Mouse (Mus musculus) right cerebral cortex, postnatal 36 days (tissue): Measurements from ENCODE around the gene Rasl10b.

Experiments
- DNase-seq, 2 experiments: peaks; one replicate each; pipeline ENCODE4 v3.0.0; 2022; ENCODE audit warnings: low spot score in 2 of 2, mixed read lengths in 1 of 2

Gene Rasl10b

DNA sequence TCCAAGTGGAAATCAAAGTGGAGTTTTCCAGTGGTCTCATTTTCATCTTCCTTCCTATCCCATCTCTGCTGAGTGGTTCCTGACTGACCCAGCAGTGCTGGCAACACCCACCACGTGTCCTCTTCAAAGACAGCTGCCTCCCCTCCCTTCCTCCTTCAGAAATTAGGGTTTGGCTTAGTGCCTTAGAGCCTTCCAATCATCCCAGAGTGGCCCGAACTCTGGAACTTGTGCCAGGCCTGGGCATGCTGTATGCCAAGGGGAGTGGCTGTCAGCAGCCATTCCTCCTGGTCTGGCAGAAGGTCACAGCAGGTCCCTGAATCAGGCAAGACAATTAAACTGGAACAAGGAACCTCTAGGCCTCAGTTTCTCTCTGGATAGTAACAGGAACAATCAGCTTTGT lies 57.0 kb downstream of the Rasl10b start:
- DNase-seq: no peak

DNA sequence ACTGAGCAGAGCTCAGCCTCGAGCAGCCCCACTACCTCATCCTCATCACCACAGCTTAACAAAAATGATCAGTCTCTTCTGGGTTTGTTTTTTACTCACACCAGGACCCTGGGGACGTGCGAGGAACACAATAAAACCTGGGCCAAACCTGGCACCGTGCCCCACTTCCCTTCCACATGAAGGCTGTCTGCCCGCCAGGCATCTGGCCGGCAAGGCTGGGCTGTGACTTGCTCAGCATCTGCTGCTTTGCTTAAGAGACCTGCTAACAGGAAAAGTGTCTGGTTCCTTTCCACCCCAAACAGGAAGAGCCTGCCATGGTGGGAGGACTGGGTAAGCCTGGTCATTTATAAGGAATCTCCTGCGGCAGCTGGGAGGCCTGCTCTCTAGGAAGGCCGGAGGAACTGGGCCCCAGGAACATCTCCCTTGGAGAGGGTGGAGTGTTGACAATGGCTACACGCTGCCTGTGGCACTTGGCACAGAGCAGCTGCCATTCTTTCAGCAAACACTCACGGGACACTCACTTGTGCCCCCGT lies 58.2 kb downstream of the Rasl10b start:
- DNase-seq: no peak

DNA sequence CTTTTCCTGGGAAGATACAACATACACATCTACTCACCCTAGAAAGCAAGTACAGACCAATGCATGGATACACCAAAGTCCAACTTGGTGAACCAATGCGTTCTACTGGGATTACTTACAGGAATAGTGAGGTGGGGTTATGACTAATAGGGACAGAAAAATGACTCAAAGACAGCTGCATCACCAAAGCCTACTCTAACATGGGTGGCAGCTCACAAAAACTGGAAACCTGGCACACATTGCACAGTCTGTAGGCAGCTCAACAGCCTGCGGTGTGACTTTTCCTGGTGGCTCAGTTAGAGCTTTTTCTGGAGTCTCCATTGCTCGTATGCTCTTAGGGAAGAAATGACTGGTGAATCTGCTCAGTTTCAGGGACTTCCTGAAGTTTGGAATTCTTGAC lies 59.8 kb downstream of the Rasl10b start:
- no peak for DNase-seq
